Mouse (Mus musculus): ENCODE measurements at regions not wholly inside any gene's neighbourhood (a gene's known extent, or its start where the extent isn't known, plus 50 kb on each side); places are given as distances from the start of the nearest gene placed in this dataset.

DNA sequence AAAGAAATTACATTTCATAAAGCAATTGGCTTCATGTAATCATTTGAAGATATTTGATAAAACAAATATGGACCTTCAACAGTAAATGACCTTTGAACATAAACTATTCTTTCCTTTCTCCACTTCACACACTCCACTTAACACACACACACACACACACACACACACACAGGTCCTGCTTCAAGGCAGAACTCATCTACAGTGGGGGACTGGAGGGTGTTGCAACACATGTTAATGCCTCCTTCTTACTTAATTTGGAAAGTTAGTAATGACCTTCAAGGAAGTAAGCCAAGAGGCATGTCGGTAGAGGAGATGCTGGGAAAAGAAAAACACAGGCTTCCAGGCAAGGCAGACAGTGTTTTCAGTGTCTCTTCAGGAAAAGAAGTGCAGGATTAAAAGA lies 302.8 kb upstream of the G2e3 start:
- no peak for TF ChIP-seq CTCF (IDR thresholded peaks at IDR 0.05; ENCODE audit: borderline replicate concordance, control insufficient read depth, extremely low read depth, insufficient read depth, low read length, poor library complexity)
- TF ChIP-seq POLR2A (IDR thresholded peaks at IDR 0.05; ENCODE audit: control insufficient read depth, extremely low read depth, insufficient read depth, low read length, poor library complexity), result no peak
